Mouse (Mus musculus): Measurements from ENCODE around the gene Ccser1. TPM values are rescaled to one million over a fixed set of nuclear protein-coding genes. Genes with fewer than 3 reads are reported as not detected.

Gene Ccser1
- total and polyA plus RNA-seq, 2 experiments: 0.02 to 0.28 TPM

- 62% methylated on average over 5 of the region's 5 CpGs for WGBS
- no peaks in the 10 kb centered on the region for H3K79me2 ChIP-seq (ENCODE audit: control insufficient read depth, insufficient read depth, low read length)
- no peak overlapping the region for H3K27ac ChIP-seq (replicated peaks; ENCODE audit: insufficient read depth, low read depth, low read length)
- no peak for DNase-seq (ENCODE audit: extremely low read depth, low read depth, low spot score)
- no peak overlapping the region for H3K9ac ChIP-seq (ENCODE audit: low read depth, low read length)
- TF ChIP-seq POLR2A (IDR thresholded peaks at IDR 0.05; ENCODE audit: extremely low read depth, insufficient read depth, low read length) (no peak), CTCF (IDR thresholded peaks at IDR 0.05; ENCODE audit: low read depth, low read length) (no peak)
- no peaks in the 10 kb centered on the region for H3K4me1 ChIP-seq (ENCODE audit: control insufficient read depth, insufficient read depth, low read length)
- H3K4me3 ChIP-seq (ENCODE audit: insufficient read depth, low read depth, low read length): no peak overlapping the region
- H3K36me3 ChIP-seq (ENCODE audit: control insufficient read depth, insufficient read depth, low read length): no peaks in the 10 kb centered on the region
- H3K27me3 ChIP-seq (ENCODE audit: control insufficient read depth, insufficient read depth, low read length): no peaks in the 10 kb centered on the region
Measured at GRCm38 (mm10) chr6:61230058-61230718, 50.1 kb downstream of the Ccser1 start.

GRCm38 (mm10) chr6:61233060-61233459, 52.9 kb downstream of the Ccser1 start:
- 61% methylated on average over 5 of the region's 5 CpGs for WGBS
- Histone ChIP-seq H3K4me1 (ENCODE audit: control insufficient read depth, insufficient read depth, low read length) (no peaks in the 10 kb centered on the region), H3K27ac (replicated peaks; ENCODE audit: insufficient read depth, low read depth, low read length) (no peak overlapping the region), H3K27me3 (ENCODE audit: control insufficient read depth, insufficient read depth, low read length) (no peaks in the 10 kb centered on the region), H3K9ac (ENCODE audit: low read depth, low read length) (no peak overlapping the region), H3K4me3 (ENCODE audit: insufficient read depth, low read depth, low read length) (no peak overlapping the region), H3K36me3 (ENCODE audit: control insufficient read depth, insufficient read depth, low read length) (no peaks in the 10 kb centered on the region), H3K79me2 (ENCODE audit: control insufficient read depth, insufficient read depth, low read length) (no peaks in the 10 kb centered on the region)
- DNase-seq (ENCODE audit: extremely low read depth, low read depth, low spot score): no peak
- TF ChIP-seq CTCF (IDR thresholded peaks at IDR 0.05; ENCODE audit: low read depth, low read length): no peak
- TF ChIP-seq POLR2A (IDR thresholded peaks at IDR 0.05; ENCODE audit: extremely low read depth, insufficient read depth, low read length): no peak

GRCm38 (mm10) chr6:61233548-61234187, 53.5 kb downstream of the Ccser1 start:
- H3K79me2 ChIP-seq (ENCODE audit: control insufficient read depth, insufficient read depth, low read length): no peaks in the 10 kb centered on the region
- 38% methylated on average over 5 of the region's 5 CpGs for WGBS
- no peak for DNase-seq (ENCODE audit: extremely low read depth, low read depth, low spot score)
- H3K9ac ChIP-seq (ENCODE audit: low read depth, low read length): no peak overlapping the region
- H3K4me1 ChIP-seq (ENCODE audit: control insufficient read depth, insufficient read depth, low read length): no peaks in the 10 kb centered on the region
- H3K27me3 ChIP-seq (ENCODE audit: control insufficient read depth, insufficient read depth, low read length): no peaks in the 10 kb centered on the region
- H3K4me3 ChIP-seq (ENCODE audit: insufficient read depth, low read depth, low read length): no peak overlapping the region
- TF ChIP-seq POLR2A (IDR thresholded peaks at IDR 0.05; ENCODE audit: extremely low read depth, insufficient read depth, low read length) (no peak), CTCF (IDR thresholded peaks at IDR 0.05; ENCODE audit: low read depth, low read length) (no peak)
- no peak overlapping the region for H3K27ac ChIP-seq (replicated peaks; ENCODE audit: insufficient read depth, low read depth, low read length)
- no peaks in the 10 kb centered on the region for H3K36me3 ChIP-seq (ENCODE audit: control insufficient read depth, insufficient read depth, low read length)

GRCm38 (mm10) chr6:61240618-61241017, 60.5 kb downstream of the Ccser1 start:
- Histone ChIP-seq H3K79me2 (ENCODE audit: control insufficient read depth, insufficient read depth, low read length) (no peaks in the 10 kb centered on the region), H3K27ac (replicated peaks; ENCODE audit: insufficient read depth, low read depth, low read length) (no peak overlapping the region), H3K9ac (ENCODE audit: low read depth, low read length) (no peak overlapping the region), H3K36me3 (ENCODE audit: control insufficient read depth, insufficient read depth, low read length) (no peaks in the 10 kb centered on the region), H3K4me3 (ENCODE audit: insufficient read depth, low read depth, low read length) (no peak overlapping the region), H3K4me1 (ENCODE audit: control insufficient read depth, insufficient read depth, low read length) (no peaks in the 10 kb centered on the region), H3K27me3 (ENCODE audit: control insufficient read depth, insufficient read depth, low read length) (no peaks in the 10 kb centered on the region)
- TF ChIP-seq CTCF (IDR thresholded peaks at IDR 0.05; ENCODE audit: low read depth, low read length): no peak
- TF ChIP-seq POLR2A (IDR thresholded peaks at IDR 0.05; ENCODE audit: extremely low read depth, insufficient read depth, low read length): no peak
- WGBS: 84% methylated on average over 2 of the region's 2 CpGs
- no peak for DNase-seq (ENCODE audit: extremely low read depth, low read depth, low spot score)

GRCm38 (mm10) chr6:61242556-61242955, 62.4 kb downstream of the Ccser1 start:
- H3K9ac ChIP-seq (ENCODE audit: low read depth, low read length): no peak overlapping the region
- TF ChIP-seq POLR2A (IDR thresholded peaks at IDR 0.05; ENCODE audit: extremely low read depth, insufficient read depth, low read length): no peak
- TF ChIP-seq CTCF (IDR thresholded peaks at IDR 0.05; ENCODE audit: low read depth, low read length): no peak
- no peaks in the 10 kb centered on the region for H3K4me1 ChIP-seq (ENCODE audit: control insufficient read depth, insufficient read depth, low read length)
- H3K27me3 ChIP-seq (ENCODE audit: control insufficient read depth, insufficient read depth, low read length): no peaks in the 10 kb centered on the region
- no peak overlapping the region for H3K27ac ChIP-seq (replicated peaks; ENCODE audit: insufficient read depth, low read depth, low read length)
- H3K4me3 ChIP-seq (ENCODE audit: insufficient read depth, low read depth, low read length): no peak overlapping the region
- H3K79me2 ChIP-seq (ENCODE audit: control insufficient read depth, insufficient read depth, low read length): no peaks in the 10 kb centered on the region
- DNase-seq (ENCODE audit: extremely low read depth, low read depth, low spot score): no peak
- 79% methylated on average over 3 of the region's 3 CpGs for WGBS
- H3K36me3 ChIP-seq (ENCODE audit: control insufficient read depth, insufficient read depth, low read length): no peaks in the 10 kb centered on the region

- Histone ChIP-seq H3K36me3 (ENCODE audit: control insufficient read depth, insufficient read depth, low read length) (no peaks in the 10 kb centered on the region), H3K27ac (replicated peaks; ENCODE audit: insufficient read depth, low read depth, low read length) (no peak overlapping the region), H3K4me3 (ENCODE audit: insufficient read depth, low read depth, low read length) (no peak overlapping the region), H3K27me3 (ENCODE audit: control insufficient read depth, insufficient read depth, low read length) (no peaks in the 10 kb centered on the region), H3K79me2 (ENCODE audit: control insufficient read depth, insufficient read depth, low read length) (no peaks in the 10 kb centered on the region), H3K4me1 (ENCODE audit: control insufficient read depth, insufficient read depth, low read length) (no peaks in the 10 kb centered on the region), H3K9ac (ENCODE audit: low read depth, low read length) (no peak overlapping the region)
- 73% methylated on average over 4 of the region's 4 CpGs for WGBS
- TF ChIP-seq CTCF (IDR thresholded peaks at IDR 0.05; ENCODE audit: low read depth, low read length): no peak
- TF ChIP-seq POLR2A (IDR thresholded peaks at IDR 0.05; ENCODE audit: extremely low read depth, insufficient read depth, low read length): no peak
- no peak for DNase-seq (ENCODE audit: extremely low read depth, low read depth, low spot score)
Measured at GRCm38 (mm10) chr6:61246523-61246922, 66.4 kb downstream of the Ccser1 start.
